Mouse (Mus musculus) lung, adult 2 months (tissue): Measurements from ENCODE around the gene Sectm1b. TPM values are rescaled to one million over a fixed set of nuclear protein-coding genes. Genes with fewer than 3 reads are reported as not detected.
"Not testable (repeated sequence)": the region's sequence is repeated elsewhere in the genome, so short reads cannot be mapped to it uniquely, and the experiment has no call there.

ENCODE experiments used
- DNase-seq: peaks from one replicate; pipeline ENCODE4 v3.0.0; 2022
- H3K4me1 ChIP-seq: fragments of 200-500 bp; 2 replicates; pipeline ENCODE4 v1.6.1; 2011; ENCODE audit warnings: low read length; ENCODE audit not compliant: control insufficient read depth, insufficient read depth
- H3K4me3 ChIP-seq: fragments of 200-500 bp; replicated peaks from 2 replicates; pipeline ENCODE3; 2011; ENCODE audit warnings: low read depth, mild to moderate bottlenecking, control low read depth, low read length; ENCODE audit errors: extremely low read depth
- CTCF ChIP-seq: fragments of 200-500 bp; IDR thresholded peaks from 2 replicates; pipeline ENCODE4 v1.5.1; 2011; ENCODE audit warnings: mild to moderate bottlenecking, low read length, control low read depth; ENCODE audit not compliant: insufficient read depth
- POLR2A ChIP-seq: fragments of 200-500 bp; IDR thresholded peaks from 2 replicates; pipeline ENCODE4 v1.6.1; 2011; ENCODE audit warnings: low read depth, mild to moderate bottlenecking, control low read depth, low read length, borderline replicate concordance; ENCODE audit errors: extremely low read depth
- WGBS: fragments of 180-500 bp; shearing (Covaris S2); methylation state at CpG from one replicate; pipeline ENCODE4 v1.1.7; 2018; 5-methylcytosine and 5-hydroxymethylcytosine counted together
- polyA plus RNA-seq: library from polyadenylated mRNA; depleted of rRNA; stranded (reverse); fragments of >200 nt; gene quantifications from 2 replicates; pipeline ENCODE4 v1.2.3, GENCODE M21; 2012

Gene Sectm1b
- polyA plus RNA-seq, 1 experiment = 0.06 TPM

- 96% methylated on average over 8 of the region's 8 CpGs for WGBS
- DNase-seq = no peak
Measured at GRCm38 (mm10) chr11:121080330-121080729, 17.0 kb upstream of the Sectm1b start.

GRCm38 (mm10) chr11:121075655-121076054 is 12.3 kb upstream of the Sectm1b start:
- H3K4me3 ChIP-seq = no peak overlapping the region
- DNase-seq = no peak
- 69% methylated on average over 5 of the region's 5 CpGs for WGBS
- H3K4me1 ChIP-seq = no peaks in the 10 kb centered on the region
- TF ChIP-seq CTCF (no peak), POLR2A (no peak)

More at GRCm38 (mm10) chr11:121080330-121080729, 17.0 kb upstream of the Sectm1b start:
- H3K4me3 ChIP-seq = no peak overlapping the region
- TF ChIP-seq POLR2A = no peak
- no peak for TF ChIP-seq CTCF
- 0 out of 2 replicates have a peak, but pooled peaks cover 2% of the 10 kb centered on the region for H3K4me1 ChIP-seq

GRCm38 (mm10) chr11:121069662-121070061 is 6.3 kb upstream of the Sectm1b start:
- 91% methylated on average over 12 of the region's 16 CpGs for WGBS
- not testable (repeated sequence) for H3K4me1 ChIP-seq, H3K4me3 ChIP-seq, DNase-seq

GRCm38 (mm10) chr11:121067895-121068294 is 4.5 kb upstream of the Sectm1b start:
- TF ChIP-seq POLR2A = no peak
- TF ChIP-seq CTCF = no peak
- Histone ChIP-seq H3K4me3 (no peak overlapping the region), H3K4me1 (no peaks in the 10 kb centered on the region)
- WGBS = 93% methylated on average over 2 of the region's 2 CpGs
- DNase-seq = no peak

DNA sequence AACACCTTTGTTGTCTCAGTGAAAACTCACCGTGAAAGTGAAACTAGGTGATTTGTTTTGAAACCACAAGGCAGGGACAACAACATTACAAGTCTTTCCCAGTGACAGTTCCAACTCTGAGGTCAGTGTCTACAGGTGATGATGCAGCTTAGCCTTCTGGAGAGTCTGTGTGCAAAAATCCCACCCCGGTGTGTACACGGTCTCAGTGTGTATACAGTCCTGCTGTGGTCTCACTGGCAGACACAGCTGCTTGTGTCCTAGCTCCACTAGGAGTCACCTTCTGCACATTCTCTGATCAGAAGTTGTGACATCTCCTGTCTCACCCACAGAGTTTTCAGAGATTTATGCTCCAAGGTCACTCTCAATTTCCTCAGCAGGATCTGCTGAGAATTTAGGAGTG is 828 bp upstream of the Sectm1b start:
- no peak for DNase-seq
- 59% methylated on average over 3 of the region's 3 CpGs for WGBS
- no peaks in the 10 kb centered on the region for H3K4me1 ChIP-seq
- TF ChIP-seq POLR2A (no peak), CTCF (peak; percentile 36; the same call in 1 of the 2 replicates)
- H3K4me3 ChIP-seq = no peak overlapping the region

DNA sequence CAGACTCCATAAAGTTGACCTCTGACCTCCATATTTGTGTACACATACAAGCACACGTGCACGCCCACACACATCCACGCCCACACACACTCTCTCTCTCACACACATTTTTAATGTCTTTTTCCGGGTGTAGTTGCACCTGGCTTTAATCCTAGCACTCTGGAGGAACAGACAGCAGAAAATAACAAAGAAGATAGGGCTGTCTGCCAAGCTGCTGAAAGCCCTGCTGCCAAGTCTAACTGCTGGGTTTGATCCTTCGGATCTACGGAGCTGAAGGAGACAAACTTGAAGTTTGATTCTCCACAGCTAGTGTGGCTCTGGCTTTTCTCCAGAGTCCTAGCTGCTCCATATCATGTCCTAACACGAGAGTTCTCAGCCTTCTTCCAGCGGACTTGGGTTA is 1.8 kb downstream of the Sectm1b start:
- 49% methylated on average over 8 of the region's 8 CpGs for WGBS

GRCm38 (mm10) chr11:121060401-121061067 is 2.8 kb downstream of the Sectm1b start:
- H3K4me3 ChIP-seq, H3K4me1 ChIP-seq, DNase-seq: not testable (repeated sequence)
- whole genome bisulfite sequencing = 94% methylated on average over 6 of the region's 6 CpGs

More for the DNA sequence above, 1.8 kb downstream of the Sectm1b start:
- Histone ChIP-seq H3K4me3 (no peak overlapping the region), H3K4me1 (no peaks in the 10 kb centered on the region)
- DNase-seq = no peak
- TF ChIP-seq POLR2A (no peak), CTCF (no peak)

GRCm38 (mm10) chr11:121059471-121059870 is 3.9 kb downstream of the Sectm1b start:
- TF ChIP-seq POLR2A = no peak
- no peak for TF ChIP-seq CTCF
- H3K4me3 ChIP-seq = no peak overlapping the region
- H3K4me1 ChIP-seq = no peaks in the 10 kb centered on the region
- DNase-seq = no peak
- WGBS = 90% methylated on average over 4 of the region's 4 CpGs

- Histone ChIP-seq H3K4me1 (no peaks in the 10 kb centered on the region), H3K4me3 (no peak overlapping the region)
- TF ChIP-seq POLR2A (no peak), CTCF (no peak)
- 84% methylated on average over 4 of the region's 4 CpGs for WGBS
- no peak for DNase-seq
Measured at GRCm38 (mm10) chr11:121058956-121059355, 4.4 kb downstream of the Sectm1b start.

- DNase-seq = no peak
- WGBS = 60% methylated on average over 5 of the region's 5 CpGs
- Histone ChIP-seq H3K4me1 (no peaks in the 10 kb centered on the region), H3K4me3 (no peak overlapping the region)
- TF ChIP-seq CTCF (no peak), POLR2A (no peak)
Measured at GRCm38 (mm10) chr11:121058122-121058521, 5.2 kb downstream of the Sectm1b start.

- Histone ChIP-seq H3K4me3 (no peak overlapping the region), H3K4me1 (no peaks in the 10 kb centered on the region)
- 46% methylated on average over 7 of the region's 7 CpGs for WGBS
- DNase-seq = no peak
- TF ChIP-seq POLR2A (no peak), CTCF (no peak)
Measured at GRCm38 (mm10) chr11:121056536-121057236, 6.7 kb downstream of the Sectm1b start.
